ENCODE assay signal across 31 mouse cellular contexts in genomic region chr3:53436550-53436949, GRCm38 (mm10). TPM values are rescaled to one million over a fixed set of nuclear protein-coding genes. Genes with fewer than 3 reads are reported as not detected.
"Had no signal": no experiment of that assay in that cellular context is flagged by ENCODE, and none has a peak within 500 bp of the region (broad histone marks: within the 10 kb centered on the region; RNA-seq: fewer than 3 reads in every experiment).

No protein-coding gene starts in this region.

- H3K9me3 ChIP-seq: heart, embryonic 13.5 days; heart, embryonic 15.5 days; hindbrain, embryonic 10.5 days; hindbrain, embryonic 12.5 days; intestine, embryonic 15.5 days; limb, embryonic 13.5 days; limb, embryonic 15.5 days; liver, embryonic 12.5 days had no signal

- DNase-seq: gastrocnemius, adult 2 months; gastrocnemius, postnatal 10 days; gastrocnemius, postnatal 25 days; heart, adult 2 months; heart, postnatal 14 days; heart, postnatal 36 days; kidney, adult 18-20 months; kidney, adult 8-10 months; kidney, postnatal 25 days; kidney, postnatal 4 days had no signal

- H3K36me3 ChIP-seq: heart, embryonic 13.5 days; heart, embryonic 15.5 days; hindbrain, embryonic 10.5 days; hindbrain, embryonic 12.5 days; intestine, embryonic 15.5 days; limb, embryonic 13.5 days; limb, embryonic 15.5 days; liver, embryonic 12.5 days had no signal

- H3K4me1 ChIP-seq: heart, embryonic 13.5 days; heart, embryonic 15.5 days; hindbrain, embryonic 10.5 days; hindbrain, embryonic 12.5 days; intestine, embryonic 15.5 days; limb, embryonic 13.5 days; limb, embryonic 15.5 days; liver, embryonic 12.5 days had no signal

- H3K27me3 ChIP-seq: heart, embryonic 13.5 days; heart, embryonic 15.5 days; intestine, embryonic 15.5 days; limb, embryonic 15.5 days; liver, embryonic 12.5 days had no signal

- H3K4me3 ChIP-seq: gastrocnemius, adult 2 months; heart, adult 2 months; heart, embryonic 13.5 days; heart, embryonic 15.5 days; hindbrain, embryonic 10.5 days; hindbrain, embryonic 12.5 days; intestine, embryonic 15.5 days; layer of hippocampus, adult 2 months; left cerebral cortex, adult 2 months; limb, embryonic 13.5 days; limb, embryonic 15.5 days; liver, embryonic 12.5 days had no signal

- ATAC-seq: hindbrain, embryonic 16.5 days; inflammation-experienced regulatory T-cells, adult 6 months; intestine, embryonic 15.5 days; intestine, postnatal 0 days; liver, embryonic 12.5 days had no signal

- H3K27ac ChIP-seq: gastrocnemius, adult 2 months; heart, adult 2 months; heart, embryonic 13.5 days; heart, embryonic 15.5 days; hindbrain, embryonic 10.5 days; hindbrain, embryonic 12.5 days; hindbrain, embryonic 14.5 days; intestine, embryonic 15.5 days; kidney, postnatal 0 days; layer of hippocampus, adult 2 months; left cerebral cortex, adult 2 months; limb, embryonic 13.5 days; limb, embryonic 15.5 days; liver, embryonic 12.5 days had no signal

RNA-seq across cellular contexts. Expression of gene Stoml3, which starts 51.9 kb away (rescaled TPM):
- total RNA-seq: gastrocnemius, adult 2 months; gastrocnemius, postnatal 10 days; gastrocnemius, postnatal 25 days; gastrocnemius, postnatal 4 days; heart, adult 2 months; heart, postnatal 14 days; heart, postnatal 36 days; left cerebral cortex, adult 2 months; left cerebral cortex, postnatal 14 days; left cerebral cortex, postnatal 36 days; liver, adult 2 months had no signal
- polyA plus RNA-seq: heart, adult 2 months; heart, embryonic 13.5 days; heart, embryonic 15.5 days; heart, postnatal 0 days; hindbrain, embryonic 10.5 days; hindbrain, embryonic 12.5 days; hindbrain, embryonic 14.5 days; hindbrain, embryonic 16.5 days; inflammation-experienced regulatory T-cells, adult 6 months; intestine, postnatal 0 days; kidney, postnatal 0 days; limb, embryonic 11.5 days; liver, adult 2 months; liver, embryonic 12.5 days had no signal
